Mouse (Mus musculus) right cerebral cortex, postnatal 14 days (tissue): ENCODE data around the gene Hist1h3f.
A peak's percentile ranks its signal among the peaks of the same experiment; 100 is the strongest.
"Not testable (repeated sequence)": the region's sequence is repeated elsewhere in the genome, so short reads cannot be mapped to it uniquely, and the experiment has no call there.

Experiments
- DNase-seq: peaks from one replicate; pipeline ENCODE4 v3.0.0; 2022

Gene Hist1h3f

GRCm38 (mm10) chr13:23570261-23571021, 26.6 kb downstream of the Hist1h3f start:
- not testable (repeated sequence) for DNase-seq

DNA sequence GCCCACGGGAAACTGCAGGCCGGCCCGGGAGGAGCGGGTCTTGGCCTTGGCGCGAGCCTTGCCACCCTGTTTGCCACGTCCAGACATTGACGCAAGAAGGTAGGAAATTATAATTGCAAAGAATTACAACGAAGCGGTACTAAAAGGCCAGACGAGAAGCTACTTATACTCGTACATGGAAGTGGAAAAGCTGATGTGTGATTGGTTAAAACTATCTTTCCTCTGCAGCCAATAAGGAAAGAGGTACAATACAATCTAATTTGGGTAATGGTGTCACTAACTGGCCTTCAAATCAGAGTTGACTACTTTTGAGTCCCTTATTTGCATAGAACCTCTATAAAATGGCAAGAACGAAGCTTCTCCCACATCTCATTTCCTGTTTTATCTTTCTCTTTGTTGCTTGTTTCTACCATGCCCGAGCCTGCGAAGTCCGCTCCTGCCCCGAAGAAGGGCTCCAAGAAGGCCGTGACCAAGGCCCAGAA, 27.2 kb downstream of the Hist1h3f start, which contains the start of the genes Hist1h2ae and Hist1h2bg:
Hist1h2ae (minus strand) TSS at position 199 of the 482 bp plus-strand sequence.
Hist1h2bg (plus strand) TSS at position 375 of the 482 bp plus-strand sequence.
- DNase-seq: peak; percentile 34

GRCm38 (mm10) chr13:23571504-23572217, 27.8 kb downstream of the Hist1h3f start:
- not testable (repeated sequence) for DNase-seq

GRCm38 (mm10) chr13:23572218-23573033, 28.6 kb downstream of the Hist1h3f start:
- DNase-seq: no peak

DNA sequence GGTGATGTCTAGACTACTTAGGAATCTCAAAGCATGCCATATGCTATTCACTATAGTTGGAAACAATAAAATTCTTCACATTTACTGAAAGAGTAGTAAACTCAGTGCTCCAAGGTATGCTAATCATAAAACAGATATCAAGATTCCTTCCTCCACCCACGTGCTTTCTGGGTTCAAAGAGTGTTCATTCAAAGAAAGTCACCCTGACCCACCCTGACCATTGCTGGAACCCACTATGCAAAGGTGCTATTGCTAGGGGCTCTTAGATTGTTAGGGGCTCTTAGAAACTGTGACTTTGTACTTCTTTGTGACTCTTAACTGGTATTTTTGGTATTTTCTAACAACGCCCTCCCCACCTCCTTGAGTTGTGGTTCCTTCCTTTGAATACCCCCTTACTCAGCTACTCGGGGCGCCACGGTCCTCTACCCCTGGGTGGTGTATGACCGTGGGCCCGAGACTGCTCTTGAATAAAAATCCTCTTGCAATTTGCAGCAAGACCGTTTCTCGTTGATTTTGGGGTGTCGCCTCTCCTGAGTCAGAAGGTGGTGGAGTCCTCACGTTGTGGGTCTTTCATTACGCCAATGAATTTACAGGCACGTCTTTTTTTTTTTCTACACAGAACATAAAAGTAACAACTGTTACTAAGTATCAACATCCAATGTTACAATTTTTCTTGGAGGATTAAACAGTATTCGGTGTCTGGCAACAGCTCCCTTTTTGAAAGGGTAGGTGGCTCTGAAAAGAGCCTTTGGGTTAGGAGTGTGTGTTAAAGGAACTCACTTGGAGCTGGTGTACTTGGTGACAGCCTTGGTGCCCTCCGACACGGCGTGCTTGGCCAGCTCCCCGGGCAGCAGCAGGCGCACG, 29.4 kb downstream of the Hist1h3f start:
- peak; percentile 10 for DNase-seq

GRCm38 (mm10) chr13:23573898-23574524, 30.2 kb downstream of the Hist1h3f start, which contains the start of the genes Hist1h2bf and Hist1h2ad:
TSS of gene Hist1h2bf (minus strand) at chr13:23574196.
TSS of gene Hist1h2ad (plus strand) at chr13:23574381.
- peak; percentile 88 for DNase-seq

GRCm38 (mm10) chr13:23574546-23575170, 30.8 kb downstream of the Hist1h3f start:
- not testable (repeated sequence) for DNase-seq

- no peak for DNase-seq
These were observed 31.5 kb downstream of the Hist1h3f start, which contains the start of gene Hist1h3d for GRCm38 (mm10) chr13:23575271-23575851. TSS of gene Hist1h3d (plus strand) at chr13:23575763.

GRCm38 (mm10) chr13:23575864-23576313, 32.0 kb downstream of the Hist1h3f start:
- DNase-seq: not testable (repeated sequence)

DNA sequence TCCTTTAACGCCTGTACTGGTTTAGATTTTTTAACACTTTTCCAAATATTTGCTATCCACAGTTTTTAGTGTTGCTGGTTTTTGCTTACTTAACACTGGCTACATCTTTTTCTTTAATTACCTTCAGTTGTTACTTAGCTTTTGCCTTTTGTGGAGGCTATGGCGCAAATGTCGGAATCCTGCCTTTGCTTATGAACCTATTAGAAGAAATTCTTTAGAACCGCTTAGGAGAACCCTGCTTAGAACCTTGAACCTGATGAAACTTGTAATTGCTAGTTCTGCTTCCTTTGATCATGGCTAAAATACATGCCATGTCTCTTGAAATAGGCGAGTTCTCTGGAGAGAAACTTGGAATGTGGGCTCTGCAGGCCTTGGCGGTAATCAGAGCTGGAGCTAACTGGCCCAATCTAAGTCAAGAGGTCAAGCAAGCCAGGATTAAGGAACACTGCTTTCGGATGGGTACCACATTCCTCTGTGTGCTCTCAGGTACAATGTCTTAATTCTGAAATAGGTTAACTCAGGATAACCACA, 32.6 kb downstream of the Hist1h3f start:
- no peak for DNase-seq

GRCm38 (mm10) chr13:23576906-23577639, 33.2 kb downstream of the Hist1h3f start:
- DNase-seq: no peak

- DNase-seq: no peak
These were observed 34.0 kb downstream of the Hist1h3f start for GRCm38 (mm10) chr13:23577835-23578234.

DNA sequence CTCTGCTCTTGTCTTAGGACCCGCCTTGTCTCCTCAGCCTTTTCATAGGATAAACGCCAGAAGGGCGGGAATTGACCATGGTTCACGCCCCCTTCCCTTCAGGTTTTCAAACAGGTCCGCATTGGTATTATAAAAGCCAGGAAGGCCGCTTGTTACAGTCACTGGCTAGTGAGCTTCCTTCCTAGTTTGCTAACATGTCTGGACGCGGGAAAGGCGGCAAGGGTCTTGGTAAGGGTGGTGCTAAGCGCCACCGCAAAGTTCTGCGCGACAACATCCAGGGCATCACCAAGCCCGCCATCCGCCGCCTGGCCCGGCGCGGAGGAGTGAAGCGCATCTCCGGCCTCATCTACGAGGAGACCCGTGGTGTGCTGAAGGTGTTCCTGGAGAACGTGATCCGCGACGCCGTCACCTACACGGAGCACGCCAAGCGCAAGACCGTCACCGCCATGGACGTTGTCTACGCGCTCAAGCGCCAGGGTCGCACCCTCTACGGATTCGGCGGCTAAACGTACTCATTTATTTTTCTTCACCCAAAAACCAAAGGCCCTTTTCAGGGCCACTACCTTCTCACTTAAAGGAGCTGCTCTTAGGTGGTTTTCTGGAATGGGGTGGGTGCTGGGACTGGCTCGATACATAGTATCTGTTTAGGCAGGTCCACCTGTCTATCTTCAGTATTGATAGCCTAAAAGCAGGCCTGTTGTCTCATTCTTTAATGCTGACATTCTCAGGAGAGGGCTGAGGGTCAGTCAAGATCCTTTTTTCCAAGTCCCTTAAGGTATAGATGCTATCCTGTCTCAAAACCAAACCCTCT, 37.8 kb downstream of the Hist1h3f start, which contains the start of gene Hist1h4d:
Hist1h4d (plus strand) TSS at position 191 of the 811 bp plus-strand sequence.
- DNase-seq: peak; percentile 81

GRCm38 (mm10) chr13:23582219-23583056, 38.6 kb downstream of the Hist1h3f start:
- no peak for DNase-seq

- DNase-seq: no peak
These were observed 39.7 kb downstream of the Hist1h3f start for GRCm38 (mm10) chr13:23583387-23584068.

DNA sequence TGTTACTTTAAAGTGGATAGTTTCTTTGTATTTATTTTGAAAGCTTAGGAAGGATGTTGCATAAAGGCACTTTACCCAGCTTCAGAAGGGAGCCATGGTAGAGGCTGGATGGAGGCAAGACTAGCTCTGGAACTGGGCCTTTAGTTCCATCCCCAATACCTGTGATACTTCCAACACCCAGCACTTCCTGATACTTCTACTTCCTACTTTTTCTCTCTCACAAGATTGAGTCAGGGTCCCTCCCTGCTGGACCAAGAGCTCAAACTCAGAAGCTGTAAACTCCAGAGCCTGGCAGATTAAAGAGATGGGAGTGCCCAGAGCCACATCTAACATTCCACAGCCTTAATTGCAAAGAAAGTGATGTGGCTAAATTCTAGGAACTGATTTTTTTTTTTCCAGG, 40.5 kb downstream of the Hist1h3f start:
- DNase-seq: no peak
